Mouse (Mus musculus): ENCODE measurements around the gene Arl4d. TPM values are rescaled to one million over a fixed set of nuclear protein-coding genes. Genes with fewer than 3 reads are reported as not detected.

Arl4d gene
- total and polyA plus RNA-seq, 3 experiments: 18.9 to 23.5 (median 23.4) TPM

DNA sequence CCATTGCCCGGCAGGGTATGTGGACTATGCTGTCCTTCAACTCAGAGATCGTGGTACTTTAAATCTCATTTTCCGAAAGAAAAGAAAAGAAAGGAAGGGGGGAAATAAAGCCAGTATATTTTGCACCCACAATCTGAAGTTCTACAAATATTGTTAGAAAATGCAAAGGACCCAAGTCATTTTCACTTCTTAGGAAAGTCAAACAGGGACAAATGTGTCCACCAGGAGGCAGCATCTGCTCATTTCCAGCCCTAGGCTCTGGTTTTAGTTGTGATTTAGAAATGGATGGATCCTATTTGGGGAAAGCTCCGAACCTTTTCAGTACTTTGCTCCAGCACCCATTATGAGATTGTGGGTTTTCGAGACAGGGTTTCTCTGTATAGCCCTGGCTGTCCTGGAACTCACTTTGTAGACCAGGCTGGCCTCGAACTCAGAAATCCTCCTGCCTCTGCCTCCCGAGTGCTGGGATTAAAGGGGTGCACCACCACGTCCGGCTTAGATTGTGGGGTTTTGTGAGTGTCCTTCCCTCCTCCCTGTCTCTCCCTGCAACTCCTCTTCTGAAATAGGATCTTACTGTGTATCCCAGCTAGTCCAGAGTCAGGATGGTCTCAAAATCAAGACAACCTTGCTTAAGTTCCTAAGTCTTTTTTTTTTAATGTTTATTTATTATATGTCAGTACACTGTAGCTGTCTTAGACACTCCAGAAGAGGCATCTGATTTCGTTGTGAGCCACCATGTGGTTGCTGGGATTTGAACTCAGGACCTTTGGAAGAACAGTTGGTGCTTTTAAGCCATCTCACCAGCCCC, 6.4 kb upstream of the Arl4d start:
- Histone ChIP-seq H3K36me3 (ENCODE audit: control insufficient read depth, insufficient read depth, low read length) (no peaks in the 10 kb centered on the region), H3K27ac (peak overlapping the region; percentile 78), H3K79me2 (replicated peaks; ENCODE audit: control insufficient read depth, insufficient read depth, low read length) (no peaks in the 10 kb centered on the region), H3K4me1 (ENCODE audit: control insufficient read depth, insufficient read depth, low read length) (peaks cover 5% of the 10 kb centered on the region), H3K27me3 (ENCODE audit: control insufficient read depth, insufficient read depth, low read length) (no peaks in the 10 kb centered on the region), H3K9ac (ENCODE audit: low read depth, low read length) (peak overlapping the region; percentile 71), H3K4me3 (no peak overlapping the region)
- DNase-seq: peak; percentile 62 to 72
- intact Hi-C loops (cut with DNase I): loop anchor here (1.0 kb wide), 1 partner anchor 73 kb away; the partner anchor contains the start of gene Dhx8
- TF ChIP-seq EP300 (IDR thresholded peaks at IDR 0.05; ENCODE audit: insufficient read depth, low read depth, low read length): no peak
- TF ChIP-seq CTCF (IDR thresholded peaks at IDR 0.05): peak; percentile 85
- TF ChIP-seq POLR2A (IDR thresholded peaks at IDR 0.05; ENCODE audit: insufficient read depth, low read depth, low read length): no peak
- 25% methylated on average over 10 of the region's 10 CpGs for WGBS

DNA sequence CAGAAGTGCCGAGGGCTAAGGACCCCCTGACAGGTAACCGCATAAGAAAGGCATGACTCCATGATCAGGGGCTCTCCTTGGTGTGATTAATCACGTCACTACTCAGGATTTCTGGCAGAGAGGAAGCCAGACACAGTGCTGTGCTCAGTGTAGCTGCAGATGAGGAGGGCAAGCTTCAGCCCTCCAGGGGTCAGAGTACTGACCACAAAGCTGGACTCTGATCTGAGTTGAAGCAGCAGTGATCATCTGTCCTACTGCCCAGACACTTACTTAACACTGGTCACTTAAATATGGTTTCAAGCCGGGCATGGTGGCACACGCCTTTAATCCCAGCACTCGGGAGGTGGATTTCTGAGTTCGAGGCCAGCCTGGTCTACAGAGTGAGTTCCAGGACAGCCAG, 4.2 kb upstream of the Arl4d start:
- 74% methylated on average over 7 of the region's 7 CpGs for WGBS
- intact Hi-C loops (cut with DNase I): loop anchor here (5.0 kb wide), 1 partner anchor 36 kb away; no protein-coding TSS in a partner anchor
- Histone ChIP-seq H3K27ac (no peak overlapping the region), H3K4me3 (no peak overlapping the region), H3K36me3 (ENCODE audit: control insufficient read depth, insufficient read depth, low read length) (no peaks in the 10 kb centered on the region), H3K4me1 (ENCODE audit: control insufficient read depth, insufficient read depth, low read length) (peaks cover 5% of the 10 kb centered on the region), H3K79me2 (replicated peaks; ENCODE audit: control insufficient read depth, insufficient read depth, low read length) (no peaks in the 10 kb centered on the region), H3K27me3 (ENCODE audit: control insufficient read depth, insufficient read depth, low read length) (no peaks in the 10 kb centered on the region), H3K9ac (ENCODE audit: low read depth, low read length) (no peak overlapping the region)
- no peak for DNase-seq
- no peak for TF ChIP-seq POLR2A (IDR thresholded peaks at IDR 0.05; ENCODE audit: insufficient read depth, low read depth, low read length)
- no peak for TF ChIP-seq EP300 (IDR thresholded peaks at IDR 0.05; ENCODE audit: insufficient read depth, low read depth, low read length)

DNA sequence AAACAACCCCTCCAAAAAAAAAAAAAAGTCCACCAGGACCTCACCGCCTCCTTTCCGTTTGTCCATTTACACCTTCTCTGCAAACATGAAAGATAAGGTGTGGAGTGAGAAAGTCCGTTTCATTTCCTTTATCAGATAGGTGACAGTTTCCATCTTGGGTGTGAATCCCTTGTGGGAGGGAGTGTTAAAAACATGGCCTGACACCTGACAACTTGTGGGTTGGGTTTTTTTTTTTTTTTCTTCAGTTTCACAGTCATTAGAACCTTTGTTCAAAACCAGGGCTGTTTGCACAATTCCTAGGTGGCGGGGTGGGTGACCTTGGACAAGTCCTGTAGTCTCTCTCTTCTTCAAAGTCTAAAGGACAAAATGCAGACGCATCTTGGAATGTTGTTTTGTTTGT, 3.6 kb upstream of the Arl4d start:
- intact Hi-C loops (cut with DNase I): loop anchor here (5.0 kb wide), 1 partner anchor 36 kb away; no protein-coding TSS in a partner anchor
- no peak for DNase-seq

DNA sequence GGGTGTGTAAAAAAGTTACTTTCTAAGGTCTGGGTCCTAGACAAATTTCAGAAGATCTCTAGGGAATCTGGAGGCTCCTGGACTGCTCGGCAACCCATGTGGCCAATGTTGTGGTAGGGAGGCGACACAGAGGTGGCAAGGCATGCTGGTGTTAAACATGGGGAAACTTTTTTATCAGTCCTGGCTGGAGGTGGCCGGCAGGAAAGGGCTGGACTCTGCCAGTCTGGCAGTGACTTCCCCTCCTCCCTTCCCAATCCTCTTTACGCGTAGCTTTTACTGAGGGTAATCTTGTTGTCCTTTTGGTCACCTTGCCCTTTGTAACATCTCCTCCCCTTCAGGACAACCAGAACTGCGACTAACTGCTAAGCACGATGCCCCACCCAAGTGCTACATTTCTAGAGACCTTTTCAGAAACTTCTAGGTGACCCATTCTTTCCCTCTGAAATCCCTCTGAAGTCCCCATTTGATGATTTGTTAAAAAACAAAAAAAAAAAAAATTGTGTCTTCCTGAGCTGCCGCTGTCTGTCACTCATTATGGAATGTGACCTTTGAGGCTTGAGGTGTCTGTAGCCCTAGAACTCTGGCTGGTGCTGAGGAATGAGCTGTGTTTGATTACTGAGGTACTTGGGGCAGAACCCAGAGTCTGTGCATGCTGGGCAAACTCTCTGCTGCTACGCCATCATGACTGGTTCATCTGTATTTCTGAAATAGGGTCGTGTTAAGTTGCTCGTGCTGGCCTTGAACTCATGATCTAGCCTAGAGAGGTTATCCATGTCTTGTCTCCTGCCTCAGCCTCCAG, 1.9 kb upstream of the Arl4d start:
- H3K9ac ChIP-seq (ENCODE audit: low read depth, low read length): no peak overlapping the region

More for the DNA sequence above, 3.6 kb upstream of the Arl4d start:
- Histone ChIP-seq H3K4me3 (no peak overlapping the region), H3K79me2 (replicated peaks; ENCODE audit: control insufficient read depth, insufficient read depth, low read length) (no peaks in the 10 kb centered on the region), H3K27me3 (ENCODE audit: control insufficient read depth, insufficient read depth, low read length) (no peaks in the 10 kb centered on the region), H3K9ac (ENCODE audit: low read depth, low read length) (no peak overlapping the region), H3K36me3 (ENCODE audit: control insufficient read depth, insufficient read depth, low read length) (no peaks in the 10 kb centered on the region), H3K4me1 (ENCODE audit: control insufficient read depth, insufficient read depth, low read length) (peaks cover 5% of the 10 kb centered on the region), H3K27ac (no peak overlapping the region)
- TF ChIP-seq CTCF (IDR thresholded peaks at IDR 0.05) (no peak), EP300 (IDR thresholded peaks at IDR 0.05; ENCODE audit: insufficient read depth, low read depth, low read length) (no peak), POLR2A (IDR thresholded peaks at IDR 0.05; ENCODE audit: insufficient read depth, low read depth, low read length) (no peak)
- 50% methylated on average over 5 of the region's 5 CpGs for WGBS

DNA sequence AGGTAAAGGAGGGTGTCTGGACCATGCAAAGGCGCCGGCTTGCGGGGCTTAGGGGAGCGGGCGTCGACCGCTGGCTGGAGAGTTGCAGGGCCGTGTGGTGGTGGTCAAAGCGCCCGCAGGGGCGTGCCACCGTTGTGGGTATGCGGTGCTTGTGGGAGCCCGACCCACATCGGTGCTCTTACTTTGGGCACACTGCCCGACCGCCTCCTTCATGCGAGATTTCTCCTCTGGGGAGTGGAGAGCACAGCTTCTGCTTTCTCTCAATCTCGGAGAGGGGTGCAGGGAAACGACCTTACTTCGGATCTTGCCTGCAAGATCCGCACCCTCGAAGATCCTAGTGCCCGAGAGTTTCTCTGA, 273 bp downstream of the Arl4d start:
- no peaks in the 10 kb centered on the region for H3K27me3 ChIP-seq (ENCODE audit: control insufficient read depth, insufficient read depth, low read length)
- peak overlapping the region; percentile 88 for H3K27ac ChIP-seq
- peak overlapping the region; percentile 86 for H3K9ac ChIP-seq (ENCODE audit: low read depth, low read length)
- WGBS: under 1% methylated on average over 24 of the region's 24 CpGs
- TF ChIP-seq POLR2A (IDR thresholded peaks at IDR 0.05; ENCODE audit: insufficient read depth, low read depth, low read length) (no peak), CTCF (IDR thresholded peaks at IDR 0.05) (no peak), EP300 (IDR thresholded peaks at IDR 0.05; ENCODE audit: insufficient read depth, low read depth, low read length) (no peak)
- H3K4me3 ChIP-seq: peak overlapping the region; percentile 66
- H3K36me3 ChIP-seq (ENCODE audit: control insufficient read depth, insufficient read depth, low read length): no peaks in the 10 kb centered on the region
- H3K79me2 ChIP-seq (replicated peaks; ENCODE audit: control insufficient read depth, insufficient read depth, low read length): no peaks in the 10 kb centered on the region
- intact Hi-C loops (cut with DNase I): no loop called here
- peaks cover 9% of the 10 kb centered on the region for H3K4me1 ChIP-seq (ENCODE audit: control insufficient read depth, insufficient read depth, low read length)
- DNase-seq: no peak

More for the DNA sequence above, 1.9 kb upstream of the Arl4d start:
- H3K27me3 ChIP-seq (ENCODE audit: control insufficient read depth, insufficient read depth, low read length): no peaks in the 10 kb centered on the region
- WGBS: 41% methylated on average over 11 of the region's 11 CpGs
- H3K4me3 ChIP-seq: no peak overlapping the region
- intact Hi-C loops (cut with DNase I): loop anchor here (5.0 kb wide), 1 partner anchor 34 kb away; no protein-coding TSS in a partner anchor
- TF ChIP-seq EP300 (IDR thresholded peaks at IDR 0.05; ENCODE audit: insufficient read depth, low read depth, low read length) (0 out of 2 replicates have a peak, but pooled peaks have one; percentile 15), POLR2A (IDR thresholded peaks at IDR 0.05; ENCODE audit: insufficient read depth, low read depth, low read length) (no peak)
- peaks cover 7% of the 10 kb centered on the region for H3K4me1 ChIP-seq (ENCODE audit: control insufficient read depth, insufficient read depth, low read length)
- no peak for DNase-seq
- H3K27ac ChIP-seq: peak overlapping the region; percentile 9; the same call in 1 of the 2 replicates
- H3K79me2 ChIP-seq (replicated peaks; ENCODE audit: control insufficient read depth, insufficient read depth, low read length): no peaks in the 10 kb centered on the region
- no peaks in the 10 kb centered on the region for H3K36me3 ChIP-seq (ENCODE audit: control insufficient read depth, insufficient read depth, low read length)
